Mouse (Mus musculus): ENCODE data around the gene Mbip.

Gene Mbip

GRCm38 (mm10) chr12:56295160-56295559 lies 50.5 kb downstream of the Mbip start:
- DNase-seq (ENCODE audit: inconsistent ontology term) = no peak

DNA sequence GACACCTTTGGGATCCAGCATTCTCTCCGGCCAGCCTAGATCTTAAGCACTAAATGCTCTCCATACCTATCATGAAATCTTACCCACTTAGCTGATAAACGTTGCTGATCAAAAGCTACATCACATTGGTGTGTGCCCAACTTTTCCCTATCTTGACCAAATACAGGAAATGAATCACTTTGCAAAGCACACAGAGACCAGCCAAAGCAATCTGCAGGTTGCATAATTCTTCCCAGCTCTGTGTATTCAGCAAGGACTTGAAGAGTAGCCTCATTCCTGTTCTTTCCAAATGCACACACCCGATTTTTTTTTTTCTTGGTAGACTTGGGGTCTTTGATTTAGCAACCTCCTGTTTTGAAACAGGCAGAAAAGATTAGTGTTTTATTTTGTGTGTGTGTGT lies 57.1 kb downstream of the Mbip start:
- DNase-seq (ENCODE audit: inconsistent ontology term) = no peak

- DNase-seq (ENCODE audit: inconsistent ontology term) = no peak
These were observed 58.9 kb downstream of the Mbip start for GRCm38 (mm10) chr12:56286828-56287227.

DNA sequence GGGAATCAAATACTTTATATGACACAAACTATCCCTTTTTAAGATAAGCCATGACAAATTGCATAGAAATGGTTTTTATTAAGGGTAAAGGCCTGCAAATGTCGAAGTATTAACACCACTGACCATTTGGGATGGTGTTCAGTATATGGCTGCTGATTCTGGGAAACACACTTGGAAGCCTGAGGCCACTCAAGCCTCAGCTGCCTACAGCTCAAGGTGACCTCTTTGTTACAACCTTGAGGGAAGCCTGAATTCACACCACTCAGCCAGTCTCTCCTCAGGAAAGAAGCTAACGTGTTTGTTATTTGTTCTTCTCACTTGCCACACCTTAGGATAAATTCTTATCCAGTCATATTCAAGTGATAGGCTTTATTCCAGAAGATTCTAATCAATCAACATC lies 61.5 kb downstream of the Mbip start:
- DNase-seq (ENCODE audit: inconsistent ontology term) = no peak

- DNase-seq (ENCODE audit: inconsistent ontology term) = no peak
These were observed 64.0 kb downstream of the Mbip start for GRCm38 (mm10) chr12:56281649-56282048.

All from Muller cell, postnatal 12 days (primary cell).